Mouse (Mus musculus): Measurements from ENCODE around the gene Shisa6.

- no peak for TF ChIP-seq CTCF (IDR thresholded peaks at IDR 0.05; ENCODE audit: extremely low read depth, insufficient read depth, insufficient read length, insufficient replicate concordance)
- no peak for TF ChIP-seq POLR2A (IDR thresholded peaks at IDR 0.05; ENCODE audit: low read depth, low read length)
Observed at GRCm38 (mm10) chr11:66164022-66164421, 361.7 kb downstream of the Shisa6 start.

All from spleen, adult 2 months (tissue).